Mouse (Mus musculus) midbrain, postnatal 0 days (tissue): ENCODE measurements around the gene Rnf103. TPM values are rescaled to one million over a fixed set of nuclear protein-coding genes. Genes with fewer than 3 reads are reported as not detected.
A peak's percentile ranks its signal among the peaks of the same experiment; 100 is the strongest.

Experiments used
- ATAC-seq: fragments of 200-750 bp; cut with Nextera tagmentation; 2 replicates; pipeline ENCODE4 v1.8.0; 2017; ENCODE audit warnings: moderate number of reproducible peaks, mild to moderate bottlenecking, moderate TSS enrichment, moderate library complexity; ENCODE audit not compliant: low FRiP score
- DNase-seq: peaks from one replicate; pipeline ENCODE4 v3.0.0-alpha.2; 2015; ENCODE audit warnings: low spot score
- H3K27ac ChIP-seq: fragments of 300-500 bp; sonication (generic); 2 replicates; pipeline ENCODE4 v1.5.1; 2014; ENCODE audit warnings: low read depth, mild to moderate bottlenecking, low read length, mixed read lengths
- H3K27me3 ChIP-seq: fragments of 300-500 bp; sonication (generic); 2 replicates; pipeline ENCODE4 v1.6.1; 2014; ENCODE audit warnings: low read length, control low read depth, mixed read lengths; ENCODE audit not compliant: insufficient read depth
- H3K36me3 ChIP-seq: fragments of 300-500 bp; sonication (generic); 2 replicates; pipeline ENCODE4 v1.6.1; 2014; ENCODE audit warnings: low read length, control low read depth, mixed read lengths; ENCODE audit not compliant: insufficient read depth
- H3K4me1 ChIP-seq: fragments of 300-500 bp; sonication (generic); 2 replicates; pipeline ENCODE4 v1.6.1; 2014; ENCODE audit warnings: mild to moderate bottlenecking, control low read depth, antibody characterized with exemption, low read length, mixed read lengths; ENCODE audit not compliant: insufficient read depth
- H3K4me2 ChIP-seq: fragments of 300-500 bp; sonication (generic); 2 replicates; pipeline ENCODE4 v1.6.1; 2014; ENCODE audit warnings: low read depth, mild to moderate bottlenecking, low read length, mixed read lengths; ENCODE audit not compliant: poor library complexity, severe bottlenecking
- H3K4me3 ChIP-seq: fragments of 300-500 bp; sonication (generic); 2 replicates; pipeline ENCODE4 v1.5.1; 2014; ENCODE audit warnings: low read depth, mild to moderate bottlenecking, low read length, moderate library complexity
- H3K9ac ChIP-seq: fragments of 300-500 bp; sonication (generic); replicated peaks from 2 replicates; pipeline ENCODE4 v1.6.1; 2014; ENCODE audit warnings: mild to moderate bottlenecking, low read length, moderate library complexity, mixed read lengths; ENCODE audit not compliant: poor library complexity, severe bottlenecking
- H3K9me3 ChIP-seq: fragments of 300-500 bp; sonication (generic); 2 replicates; pipeline ENCODE4 v1.6.1; 2016; ENCODE audit warnings: low read length, control low read depth
- CTCF ChIP-seq: IDR thresholded peaks from 2 replicates; pipeline ENCODE4 v1.5.1; 2016; ENCODE audit warnings: antibody characterized with exemption, mild to moderate bottlenecking
- WGBS: fragments of 180-500 bp; shearing (Covaris S2); extraction: QIAGEN DNeasy Blood & Tissue Kit; methylation state at CpG from one replicate; pipeline ENCODE4 v1.1.7; 2014; 5-methylcytosine and 5-hydroxymethylcytosine counted together
- polyA plus RNA-seq: library from polyadenylated mRNA; unstranded; fragments of >200 nt; fragmentation: Nextera tagmentation; extraction: Ambion mirVana; gene quantifications from 2 replicates; pipeline ENCODE4 v1.2.1, GENCODE M21; 2015
- total RNA-seq: library from RNA; depleted of rRNA; stranded (reverse); fragments of >200 nt; gene quantifications from 2 replicates; pipeline ENCODE4 v1.2.3, GENCODE M21; 2014

Rnf103 gene
- total and polyA plus RNA-seq, 2 experiments from 2014 or later, result 23.2 to 33.9 TPM

- no peak overlapping the region for H3K4me2 ChIP-seq
- DNase-seq (no peak), ATAC-seq (no peak)
- H3K27ac ChIP-seq, result no peak overlapping the region
- no peaks in the 10 kb centered on the region for H3K27me3 ChIP-seq
- H3K4me1 ChIP-seq, result peaks cover 6% of the 10 kb centered on the region; the same call in 1 of the 2 replicates
- no peak overlapping the region for H3K9ac ChIP-seq
- 80% methylated on average over 3 of the region's 3 CpGs for WGBS
- TF ChIP-seq CTCF, result no peak
- H3K9me3 ChIP-seq, result no peaks in the 10 kb centered on the region
- peaks cover 17% of the 10 kb centered on the region; the same call in 1 of the 2 replicates for H3K36me3 ChIP-seq
- H3K4me3 ChIP-seq, result no peak overlapping the region
Measured at GRCm38 (mm10) chr6:71500575-71500974, 6.9 kb downstream of the Rnf103 start.

GRCm38 (mm10) chr6:71503001-71503400 is 9.3 kb downstream of the Rnf103 start:
- DNase-seq (peak; percentile 24), ATAC-seq (no peak)
- Histone ChIP-seq H3K36me3 (peaks cover 19% of the 10 kb centered on the region; the same call in 1 of the 2 replicates), H3K27ac (no peak overlapping the region), H3K9ac (no peak overlapping the region), H3K4me1 (no peaks in the 10 kb centered on the region), H3K9me3 (no peaks in the 10 kb centered on the region), H3K4me2 (no peak overlapping the region), H3K27me3 (no peaks in the 10 kb centered on the region), H3K4me3 (no peak overlapping the region)
- 66% methylated on average over 4 of the region's 4 CpGs for WGBS
- TF ChIP-seq CTCF, result no peak

- Histone ChIP-seq H3K4me3 (no peak overlapping the region), H3K9ac (no peak overlapping the region), H3K9me3 (no peaks in the 10 kb centered on the region), H3K4me2 (no peak overlapping the region), H3K4me1 (no peaks in the 10 kb centered on the region), H3K36me3 (peaks cover 20% of the 10 kb centered on the region; the same call in 1 of the 2 replicates), H3K27me3 (no peaks in the 10 kb centered on the region), H3K27ac (no peak overlapping the region)
- no peak for TF ChIP-seq CTCF
- ATAC-seq (no peak), DNase-seq (no peak)
Measured at GRCm38 (mm10) chr6:71503670-71504069, 10.0 kb downstream of the Rnf103 start.

GRCm38 (mm10) chr6:71504091-71504490 is 10.4 kb downstream of the Rnf103 start:
- H3K4me3 ChIP-seq, result no peak overlapping the region
- H3K4me1 ChIP-seq, result no peaks in the 10 kb centered on the region
- no peak for TF ChIP-seq CTCF
- H3K36me3 ChIP-seq, result peaks cover 22% of the 10 kb centered on the region; the same call in 1 of the 2 replicates
- H3K4me2 ChIP-seq, result no peak overlapping the region
- ATAC-seq (no peak), DNase-seq (no peak)
- H3K27me3 ChIP-seq, result no peaks in the 10 kb centered on the region
- 77% methylated on average over 4 of the region's 4 CpGs for WGBS
- H3K27ac ChIP-seq, result no peak overlapping the region
- H3K9ac ChIP-seq, result no peak overlapping the region
- no peaks in the 10 kb centered on the region for H3K9me3 ChIP-seq

- DNase-seq (no peak), ATAC-seq (no peak)
- H3K27ac ChIP-seq, result no peak overlapping the region
- no peaks in the 10 kb centered on the region for H3K27me3 ChIP-seq
- no peak overlapping the region for H3K4me2 ChIP-seq
- peaks cover 29% of the 10 kb centered on the region; the same call in 1 of the 2 replicates for H3K36me3 ChIP-seq
- no peak for TF ChIP-seq CTCF
- H3K9me3 ChIP-seq, result no peaks in the 10 kb centered on the region
- H3K9ac ChIP-seq, result no peak overlapping the region
- no peak overlapping the region for H3K4me3 ChIP-seq
- no peaks in the 10 kb centered on the region for H3K4me1 ChIP-seq
- 89% methylated on average over 2 of the region's 2 CpGs for WGBS
Measured at GRCm38 (mm10) chr6:71505671-71506070, 12.0 kb downstream of the Rnf103 start.

- H3K4me3 ChIP-seq, result no peak overlapping the region
- H3K9me3 ChIP-seq, result no peaks in the 10 kb centered on the region
- H3K4me1 ChIP-seq, result no peaks in the 10 kb centered on the region
- no peak overlapping the region for H3K9ac ChIP-seq
- H3K4me2 ChIP-seq, result no peak overlapping the region
- H3K36me3 ChIP-seq, result peaks cover 16% of the 10 kb centered on the region
- no peaks in the 10 kb centered on the region for H3K27me3 ChIP-seq
- H3K27ac ChIP-seq, result no peak overlapping the region
- TF ChIP-seq CTCF, result no peak
- no peak for ATAC-seq
- no peak for DNase-seq
- 90% methylated on average over 4 of the region's 4 CpGs for WGBS
Measured at GRCm38 (mm10) chr6:71519476-71519875, 25.8 kb downstream of the Rnf103 start.
